20 mouse cellular contexts compared by ENCODE assay signal in genomic region chr7:115953046-115953445, GRCm38 (mm10).
DNase-seq lines count a peak whose midpoint lies in the region; ATAC-seq and TF ChIP-seq lines count a peak whose summit lies in the region.
"Had no signal": no experiment of that assay in that cellular context is flagged by ENCODE, and none has a peak within 500 bp of the region (broad histone marks: within the 10 kb centered on the region; RNA-seq: fewer than 3 reads in every experiment).

No protein-coding gene starts in this region.

- DNase-seq in gastrocnemius, adult 2 months, result no peak
- no peak for DNase-seq in gastrocnemius, postnatal 10 days
- DNase-seq in heart, adult 18-20 months, result no peak
- DNase-seq in liver, embryonic 14.5 days (ENCODE audit: low read depth in 3 of 3, low spot score in 3 of 3), result no peak
- no peak for DNase-seq in liver
- no peak for DNase-seq in B cell, adult 2 months
- DNase-seq: adrenal gland, postnatal 10 days; cerebellum, adult 11 months; cerebellum, adult 8-10 months; cerebellum, postnatal 14 days; embryo, embryonic 11 days; heart, postnatal 14 days had no signal

- no peaks in the 10 kb centered on the region for H3K9me3 ChIP-seq in heart, embryonic 16.5 days (replicated peaks; ENCODE audit: control insufficient read depth, low read length)
- H3K9me3 ChIP-seq in liver, embryonic 14.5 days (ENCODE audit: control insufficient read depth, low read length), result no peaks in the 10 kb centered on the region
- H3K9me3 ChIP-seq: embryonic facial prominence, embryonic 15.5 days; forebrain, embryonic 10.5 days; hindbrain, embryonic 10.5 days; intestine, embryonic 15.5 days had no signal

- TF ChIP-seq CTCF in gastrocnemius, adult 2 months (IDR thresholded peaks at IDR 0.05), result no peak
- no peak for TF ChIP-seq CTCF in liver, embryonic 14.5 days (IDR thresholded peaks at IDR 0.05; ENCODE audit: low read depth)

- H3K4me1 ChIP-seq in heart, embryonic 16.5 days (ENCODE audit: control insufficient read depth, insufficient read depth, low read length), result peaks cover 18% of the 10 kb centered on the region
- H3K4me1 ChIP-seq in liver, embryonic 14.5 days (replicated peaks; ENCODE audit: control insufficient read depth in 2 of 2, insufficient read depth in 2 of 2, low read length in 1 of 2), result peaks cover 27 to 28% of the 10 kb centered on the region in 2 experiments
- H3K4me1 ChIP-seq: embryonic facial prominence, embryonic 15.5 days; forebrain, embryonic 10.5 days; hindbrain, embryonic 10.5 days; intestine, embryonic 15.5 days had no signal

- ATAC-seq in heart, embryonic 16.5 days (replicated peaks; ENCODE audit: extremely low read depth, insufficient read depth, low FRiP score), result no peak
- no peak for ATAC-seq in liver, embryonic 14.5 days (ENCODE audit: insufficient read depth)
- ATAC-seq: forebrain, embryonic 14.5 days; intestine, embryonic 15.5 days had no signal

- intact Hi-C loops in gastrocnemius, adult 2 months (cut with DNase I), result no loop called here

- TF ChIP-seq EP300 in liver, embryonic 14.5 days (IDR thresholded peaks at IDR 0.05; ENCODE audit: low read depth), result no peak

- H3K27me3 ChIP-seq in heart, embryonic 16.5 days (ENCODE audit: control insufficient read depth, insufficient read depth, low read length), result no peaks in the 10 kb centered on the region
- H3K27me3 ChIP-seq in liver, embryonic 14.5 days (ENCODE audit: control insufficient read depth, insufficient read depth, low read length), result no peaks in the 10 kb centered on the region
- H3K27me3 ChIP-seq: embryonic facial prominence, embryonic 15.5 days; intestine, embryonic 15.5 days had no signal

- H3K4me3 ChIP-seq in gastrocnemius, adult 2 months, result no peak overlapping the region
- no peak overlapping the region for H3K4me3 ChIP-seq in heart, embryonic 16.5 days (ENCODE audit: low read length)
- no peak overlapping the region for H3K4me3 ChIP-seq in liver, embryonic 14.5 days (ENCODE audit: insufficient read depth in 1 of 2, low read depth in 2 of 2, low read length in 2 of 2)
- H3K4me3 ChIP-seq: embryonic facial prominence, embryonic 15.5 days; erythroblast, embryonic 14.5 days; forebrain, embryonic 10.5 days; hindbrain, embryonic 10.5 days; intestine, embryonic 15.5 days had no signal

- no peaks in the 10 kb centered on the region for H3K36me3 ChIP-seq in heart, embryonic 16.5 days (ENCODE audit: control insufficient read depth, insufficient read depth)
- H3K36me3 ChIP-seq in liver, embryonic 14.5 days (replicated peaks; ENCODE audit: control insufficient read depth, insufficient read depth, low read depth), result no peaks in the 10 kb centered on the region
- H3K36me3 ChIP-seq: embryonic facial prominence, embryonic 15.5 days; hindbrain, embryonic 10.5 days; intestine, embryonic 15.5 days had no signal

- no peak overlapping the region for H3K9ac ChIP-seq in heart, embryonic 16.5 days (ENCODE audit: low read length)
- peak overlapping the region; percentile 4; the same call in 1 of the 2 replicates for H3K9ac ChIP-seq in liver, embryonic 14.5 days (replicated peaks)
- H3K9ac ChIP-seq: embryonic facial prominence, embryonic 15.5 days; hindbrain, embryonic 14.5 days; intestine, embryonic 15.5 days had no signal

- WGBS in heart, embryonic 16.5 days, result 72% methylated on average over 3 of the region's 3 CpGs
- WGBS in liver, embryonic 14.5 days (ENCODE audit: insufficient replicate concordance), result 76% methylated on average over 3 of the region's 3 CpGs

- H3K27ac ChIP-seq in gastrocnemius, adult 2 months, result 0 out of 2 replicates have a peak overlapping the region, but pooled peaks have one; percentile 46
- H3K27ac ChIP-seq in heart, embryonic 16.5 days (ENCODE audit: low read length), result peak overlapping the region; percentile 51
- H3K27ac ChIP-seq in liver, embryonic 14.5 days, result peak overlapping the region; percentile 26
- H3K27ac ChIP-seq: embryonic facial prominence, embryonic 15.5 days; forebrain, embryonic 10.5 days; hindbrain, embryonic 10.5 days; hindbrain, embryonic 14.5 days; intestine, embryonic 15.5 days had no signal

- H3K4me2 ChIP-seq in heart, embryonic 16.5 days (ENCODE audit: low read depth, low read length), result peak overlapping the region; percentile 36; the same call in 1 of the 2 replicates
- H3K4me2 ChIP-seq in liver, embryonic 14.5 days (ENCODE audit: low read depth), result no peak overlapping the region
- H3K4me2 ChIP-seq: embryonic facial prominence, embryonic 15.5 days; hindbrain, embryonic 14.5 days; intestine, embryonic 15.5 days had no signal
